Mouse (Mus musculus): ENCODE results near the gene Flywch2. TPM values are rescaled to one million over a fixed set of nuclear protein-coding genes. Genes with fewer than 3 reads are reported as not detected.
A peak's percentile ranks its signal among the peaks of the same experiment; 100 is the strongest.

Gene Flywch2
- polyA plus RNA-seq (2014; fragmentation: Nextera tagmentation; extraction: Ambion mirVana) = 69.9 and 96.5 TPM in 2 replicates

- Histone ChIP-seq H3K27me3 (ENCODE audit: control insufficient read depth, insufficient read depth, low read length) (no peaks in the 10 kb centered on the region), H3K4me2 (ENCODE audit: low read depth, low read length) (peak within 1 kb of the TSS; percentile 74), H3K4me3 (ENCODE audit: low read depth, low read length) (peak within 1 kb of the TSS; percentile 58), H3K9me3 (ENCODE audit: control insufficient read depth, low read length) (no peaks in the 10 kb centered on the region), H3K4me1 (ENCODE audit: control insufficient read depth, insufficient read depth, low read length) (peaks cover 10% of the 10 kb centered on the region), H3K36me3 (ENCODE audit: control insufficient read depth, insufficient read depth, low read length) (no peaks in the 10 kb centered on the region), H3K9ac (replicated peaks; ENCODE audit: low read depth, low read length) (peak within 1 kb of the TSS; percentile 87), H3K27ac (ENCODE audit: low read depth, low read length) (peak within 1 kb of the TSS; percentile 94)
- WGBS = 2% methylated on average over 37 of the region's 43 CpGs
- peak; percentile 91 for ATAC-seq (ENCODE audit: low read depth)
Observed at GRCm38 (mm10) chr17:23785561-23786471, at the start of gene Flywch2. TSS of gene Flywch2 (minus strand) at chr17:23786081.

- Histone ChIP-seq H3K27me3 (ENCODE audit: control insufficient read depth, insufficient read depth, low read length) (peaks cover 3% of the 10 kb centered on the region; the same call in 1 of the 2 replicates), H3K36me3 (ENCODE audit: control insufficient read depth, insufficient read depth, low read length) (peaks cover 3% of the 10 kb centered on the region), H3K4me2 (ENCODE audit: low read depth, low read length) (no peak overlapping the region), H3K27ac (ENCODE audit: low read depth, low read length) (no peak overlapping the region), H3K4me1 (ENCODE audit: control insufficient read depth, insufficient read depth, low read length) (peaks cover 16% of the 10 kb centered on the region), H3K9me3 (ENCODE audit: control insufficient read depth, low read length) (no peaks in the 10 kb centered on the region), H3K9ac (replicated peaks; ENCODE audit: low read depth, low read length) (no peak overlapping the region), H3K4me3 (ENCODE audit: low read depth, low read length) (no peak overlapping the region)
- WGBS = 100% methylated on average over 1 of the region's 1 CpGs
- no peak for ATAC-seq (ENCODE audit: low read depth)
Observed at GRCm38 (mm10) chr17:23831201-23831600, 45.3 kb upstream of the Flywch2 start.

GRCm38 (mm10) chr17:23829064-23829619 is 43.3 kb upstream of the Flywch2 start, which contains the start of gene Elob:
TSS of gene Elob (minus strand) at chr17:23829136.
- ATAC-seq (ENCODE audit: low read depth) = peak; percentile 95
- Histone ChIP-seq H3K27me3 (ENCODE audit: control insufficient read depth, insufficient read depth, low read length) (peaks cover 3% of the 10 kb centered on the region; the same call in 1 of the 2 replicates), H3K4me2 (ENCODE audit: low read depth, low read length) (peak within 1 kb of the TSS; percentile 68), H3K27ac (ENCODE audit: low read depth, low read length) (peak within 1 kb of the TSS; percentile 93), H3K4me1 (ENCODE audit: control insufficient read depth, insufficient read depth, low read length) (peaks cover 16% of the 10 kb centered on the region), H3K4me3 (ENCODE audit: low read depth, low read length) (peak within 1 kb of the TSS; percentile 77), H3K9me3 (ENCODE audit: control insufficient read depth, low read length) (no peaks in the 10 kb centered on the region), H3K9ac (replicated peaks; ENCODE audit: low read depth, low read length) (peak within 1 kb of the TSS; percentile 81), H3K36me3 (ENCODE audit: control insufficient read depth, insufficient read depth, low read length) (peaks cover 23% of the 10 kb centered on the region)
- WGBS = under 1% methylated on average over 19 of the region's 42 CpGs

DNA sequence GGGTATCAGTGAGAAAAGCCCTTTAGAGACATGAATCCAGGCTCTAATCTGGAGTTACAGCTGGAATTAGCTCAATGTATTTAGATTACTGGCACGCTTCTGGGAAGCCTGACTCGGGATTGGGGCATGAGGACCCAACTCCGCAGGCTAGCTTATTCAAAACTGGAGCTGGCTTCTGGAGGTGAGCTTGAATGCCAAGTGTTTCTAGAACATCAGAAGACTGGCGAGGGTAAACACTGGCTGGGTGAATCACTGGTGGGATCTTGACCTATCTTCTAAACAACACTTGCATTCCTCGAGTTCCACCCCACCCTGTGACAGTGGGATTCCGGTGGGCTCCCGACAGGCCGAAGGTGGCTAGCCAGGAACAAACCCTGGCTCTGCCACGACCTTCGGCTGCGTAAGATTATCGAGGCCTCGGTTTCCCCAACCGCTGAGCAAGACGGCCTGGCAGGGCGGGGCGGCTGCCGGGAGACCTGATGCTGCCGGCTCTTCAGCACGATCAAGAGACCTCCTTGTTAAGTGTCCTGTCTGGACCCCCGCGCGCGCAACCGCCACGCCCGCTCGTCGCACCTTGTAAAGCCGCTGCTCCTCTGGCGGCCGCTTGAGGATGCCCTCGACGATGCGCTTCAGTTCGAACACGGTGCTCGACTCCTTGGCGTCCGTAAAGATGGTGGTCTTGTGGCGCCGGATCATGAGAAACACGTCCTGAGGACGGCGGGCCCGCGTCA is 42.6 kb upstream of the Flywch2 start:
- peak overlapping the region; percentile 81 for H3K9ac ChIP-seq (replicated peaks; ENCODE audit: low read depth, low read length)
- H3K4me2 ChIP-seq (ENCODE audit: low read depth, low read length) = peak overlapping the region; percentile 68
- no peaks in the 10 kb centered on the region for H3K9me3 ChIP-seq (ENCODE audit: control insufficient read depth, low read length)
- H3K4me1 ChIP-seq (ENCODE audit: control insufficient read depth, insufficient read depth, low read length) = peaks cover 16% of the 10 kb centered on the region
- WGBS = 0% methylated on average over 40 of the region's 47 CpGs
- peak overlapping the region; percentile 77 for H3K4me3 ChIP-seq (ENCODE audit: low read depth, low read length)
- peak; percentile 82 for ATAC-seq (ENCODE audit: low read depth)
- H3K27ac ChIP-seq (ENCODE audit: low read depth, low read length) = peak overlapping the region; percentile 93
- H3K27me3 ChIP-seq (ENCODE audit: control insufficient read depth, insufficient read depth, low read length) = no peaks in the 10 kb centered on the region
- peaks cover 29% of the 10 kb centered on the region for H3K36me3 ChIP-seq (ENCODE audit: control insufficient read depth, insufficient read depth, low read length)

DNA sequence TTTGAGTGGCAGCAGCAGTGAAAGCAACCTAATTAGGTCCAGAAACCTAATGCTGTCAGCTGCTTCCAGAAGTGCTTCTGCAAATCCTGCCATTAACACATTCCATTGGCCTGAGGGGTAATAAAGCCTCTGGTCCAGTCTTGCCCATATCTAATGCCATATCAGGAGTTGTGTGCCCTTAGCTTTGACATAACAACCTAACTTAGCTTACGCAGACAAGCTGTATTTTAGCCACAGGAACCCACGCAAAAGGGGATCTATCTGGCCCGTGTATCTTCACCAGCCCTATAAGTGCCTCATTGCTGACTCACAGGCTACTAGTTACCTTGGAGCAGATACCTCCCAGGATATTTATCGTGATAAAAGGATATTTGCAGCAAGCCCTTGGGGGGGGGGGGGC is 39.7 kb upstream of the Flywch2 start:
- no peak for ATAC-seq (ENCODE audit: low read depth)

GRCm38 (mm10) chr17:23823614-23824013 is 37.7 kb upstream of the Flywch2 start:
- 91% methylated on average over 12 of the region's 12 CpGs for WGBS
- Histone ChIP-seq H3K9ac (replicated peaks; ENCODE audit: low read depth, low read length) (no peak overlapping the region), H3K4me2 (ENCODE audit: low read depth, low read length) (no peak overlapping the region), H3K27me3 (ENCODE audit: control insufficient read depth, insufficient read depth, low read length) (no peaks in the 10 kb centered on the region), H3K9me3 (ENCODE audit: control insufficient read depth, low read length) (no peaks in the 10 kb centered on the region), H3K36me3 (ENCODE audit: control insufficient read depth, insufficient read depth, low read length) (peaks cover 72% of the 10 kb centered on the region), H3K27ac (ENCODE audit: low read depth, low read length) (no peak overlapping the region), H3K4me1 (ENCODE audit: control insufficient read depth, insufficient read depth, low read length) (peaks cover 16% of the 10 kb centered on the region), H3K4me3 (ENCODE audit: low read depth, low read length) (no peak overlapping the region)
- no peak; the same call in 1 of the 2 replicates for ATAC-seq (ENCODE audit: low read depth)

More for the DNA sequence above, 39.7 kb upstream of the Flywch2 start:
- Histone ChIP-seq H3K9me3 (ENCODE audit: control insufficient read depth, low read length) (no peaks in the 10 kb centered on the region), H3K9ac (replicated peaks; ENCODE audit: low read depth, low read length) (no peak overlapping the region), H3K27me3 (ENCODE audit: control insufficient read depth, insufficient read depth, low read length) (no peaks in the 10 kb centered on the region), H3K27ac (ENCODE audit: low read depth, low read length) (no peak overlapping the region), H3K36me3 (ENCODE audit: control insufficient read depth, insufficient read depth, low read length) (peaks cover 53% of the 10 kb centered on the region), H3K4me3 (ENCODE audit: low read depth, low read length) (no peak overlapping the region), H3K4me2 (ENCODE audit: low read depth, low read length) (no peak overlapping the region), H3K4me1 (ENCODE audit: control insufficient read depth, insufficient read depth, low read length) (peaks cover 16% of the 10 kb centered on the region)
- WGBS = 86% methylated on average over 4 of the region's 4 CpGs

DNA sequence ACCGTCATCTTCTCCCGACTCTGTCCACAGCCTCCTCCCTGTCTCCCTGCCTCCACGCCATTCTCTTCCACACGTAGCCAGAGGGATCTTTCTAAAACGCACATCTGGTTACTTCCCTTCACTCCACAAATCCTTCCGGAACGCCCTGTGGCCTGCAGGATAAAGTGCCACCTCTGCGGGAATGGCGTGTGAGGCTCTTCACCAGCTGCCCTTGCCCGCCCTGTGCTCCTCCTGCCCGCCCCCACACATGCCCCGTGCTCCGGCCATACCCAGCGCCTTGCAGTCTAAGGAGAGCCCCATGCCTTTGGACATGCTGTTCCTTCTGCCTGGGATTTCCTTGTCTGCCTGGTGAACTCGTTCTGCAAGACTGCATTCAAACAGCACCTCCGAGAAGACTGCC is 37.1 kb upstream of the Flywch2 start:
- 86% methylated on average over 16 of the region's 16 CpGs for WGBS
- H3K9me3 ChIP-seq (ENCODE audit: control insufficient read depth, low read length) = no peaks in the 10 kb centered on the region
- H3K9ac ChIP-seq (replicated peaks; ENCODE audit: low read depth, low read length) = no peak overlapping the region
- H3K27ac ChIP-seq (ENCODE audit: low read depth, low read length) = no peak overlapping the region
- no peak for ATAC-seq (ENCODE audit: low read depth)
- H3K4me2 ChIP-seq (ENCODE audit: low read depth, low read length) = no peak overlapping the region
- H3K36me3 ChIP-seq (ENCODE audit: control insufficient read depth, insufficient read depth, low read length) = peaks cover 78% of the 10 kb centered on the region
- H3K4me3 ChIP-seq (ENCODE audit: low read depth, low read length) = no peak overlapping the region
- peaks cover 15% of the 10 kb centered on the region for H3K4me1 ChIP-seq (ENCODE audit: control insufficient read depth, insufficient read depth, low read length)
- no peaks in the 10 kb centered on the region for H3K27me3 ChIP-seq (ENCODE audit: control insufficient read depth, insufficient read depth, low read length)

DNA sequence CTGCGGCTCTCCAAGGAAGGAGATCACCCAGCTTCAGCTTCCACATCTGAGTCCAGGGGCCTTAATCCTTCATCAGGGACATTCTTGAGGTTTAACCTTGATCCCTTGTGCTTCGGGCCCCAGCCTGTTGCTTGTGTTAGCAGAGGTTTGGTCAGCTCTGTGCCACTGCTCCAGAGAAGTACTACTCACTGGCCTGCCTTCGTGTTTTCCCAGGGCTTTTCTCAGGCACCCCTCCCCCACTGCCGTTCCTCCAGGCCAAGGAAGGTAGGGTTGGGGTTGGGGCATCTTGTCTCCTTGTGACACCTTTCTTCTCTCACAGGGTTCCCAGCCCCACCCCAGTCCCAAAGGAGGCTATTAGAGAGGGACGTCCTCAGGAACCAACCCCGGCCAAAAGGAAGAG is 36.2 kb upstream of the Flywch2 start:
- H3K4me1 ChIP-seq (ENCODE audit: control insufficient read depth, insufficient read depth, low read length) = peaks cover 6% of the 10 kb centered on the region

More for the DNA sequence above, 36.2 kb upstream of the Flywch2 start:
- Histone ChIP-seq H3K4me3 (ENCODE audit: low read depth, low read length) (no peak overlapping the region), H3K27me3 (ENCODE audit: control insufficient read depth, insufficient read depth, low read length) (no peaks in the 10 kb centered on the region), H3K27ac (ENCODE audit: low read depth, low read length) (no peak overlapping the region), H3K36me3 (ENCODE audit: control insufficient read depth, insufficient read depth, low read length) (peaks cover 87% of the 10 kb centered on the region), H3K9me3 (ENCODE audit: control insufficient read depth, low read length) (no peaks in the 10 kb centered on the region), H3K4me2 (ENCODE audit: low read depth, low read length) (no peak overlapping the region), H3K9ac (replicated peaks; ENCODE audit: low read depth, low read length) (no peak overlapping the region)
- 73% methylated on average over 6 of the region's 6 CpGs for WGBS
- no peak for ATAC-seq (ENCODE audit: low read depth)
